ENCODE assay signal across 10 mouse cellular contexts in genomic region chr5:113461998-113462625, GRCm38 (mm10). TPM values are rescaled to one million over a fixed set of nuclear protein-coding genes. Genes with fewer than 3 reads are reported as not detected.
A peak's percentile ranks its signal among the peaks of the same experiment; 100 is the strongest.
DNase-seq lines count a peak whose midpoint lies in the region; ATAC-seq and TF ChIP-seq lines count a peak whose summit lies in the region.
"Had no signal": no experiment of that assay in that cellular context is flagged by ENCODE, and none has a peak within 500 bp of the region (broad histone marks: within the 10 kb centered on the region; RNA-seq: fewer than 3 reads in every experiment).

No protein-coding gene starts in this region.

- H3K27ac ChIP-seq in embryonic facial prominence, embryonic 11.5 days (replicated peaks; ENCODE audit: low read depth, low read length), result no peak overlapping the region
- H3K27ac ChIP-seq in hindbrain, postnatal 0 days, result peak overlapping the region; percentile 2; the same call in 1 of the 2 replicates

- H3K27me3 ChIP-seq in E14TG2a.4 (ENCODE audit: insufficient read depth, low read length), result peaks cover 47% of the 10 kb centered on the region
- peaks cover 10% of the 10 kb centered on the region for H3K27me3 ChIP-seq in embryonic facial prominence, embryonic 11.5 days (ENCODE audit: control insufficient read depth, insufficient read depth, low read length)
- H3K27me3 ChIP-seq in hindbrain, postnatal 0 days (ENCODE audit: insufficient read depth, low read length), result no peaks in the 10 kb centered on the region

- peak overlapping the region; percentile 10; the same call in 1 of the 2 replicates for H3K9ac ChIP-seq in embryonic facial prominence, embryonic 11.5 days (replicated peaks; ENCODE audit: low read length)
- peak overlapping the region; percentile 39; the same call in 1 of the 2 replicates for H3K9ac ChIP-seq in hindbrain, postnatal 0 days (replicated peaks; ENCODE audit: low read length)
- H3K9ac ChIP-seq: lung, embryonic 14.5 days had no signal

- peak overlapping the region; percentile 52 for H3K4me3 ChIP-seq in E14TG2a.4 (replicated peaks; ENCODE audit: low read length)
- H3K4me3 ChIP-seq in embryonic facial prominence, embryonic 11.5 days (ENCODE audit: low read depth, low read length), result peak overlapping the region; percentile 12; the same call in 1 of the 2 replicates
- H3K4me3 ChIP-seq in hindbrain, postnatal 0 days (ENCODE audit: low read length), result peak overlapping the region; percentile 14; the same call in 1 of the 2 replicates

- WGBS in embryonic facial prominence, embryonic 11.5 days, result 33% methylated on average over 21 of the region's 21 CpGs
- 16% methylated on average over 21 of the region's 21 CpGs for WGBS in hindbrain, postnatal 0 days

- H3K4me1 ChIP-seq in E14TG2a.4 (replicated peaks; ENCODE audit: low read depth, low read length), result peaks cover 26% of the 10 kb centered on the region
- H3K4me1 ChIP-seq in embryonic facial prominence, embryonic 11.5 days (ENCODE audit: control insufficient read depth, insufficient read depth, low read length), result no peaks in the 10 kb centered on the region; the same call in 1 of the 2 replicates
- H3K4me1 ChIP-seq in hindbrain, postnatal 0 days (ENCODE audit: insufficient read depth, low read length), result peaks cover 12% of the 10 kb centered on the region

- no peak for ATAC-seq in embryonic facial prominence, embryonic 11.5 days (replicated peaks; ENCODE audit: insufficient number of reproducible peaks, low FRiP score, low TSS enrichment, low read depth)
- ATAC-seq in hindbrain, postnatal 0 days, result no peak
- ATAC-seq in megakaryocyte progenitor cell, adult 5-6 weeks (replicated peaks; ENCODE audit: poor library complexity), result no peak

- peak overlapping the region; percentile 13 for H3K4me2 ChIP-seq in embryonic facial prominence, embryonic 11.5 days (ENCODE audit: low read depth, low read length)
- H3K4me2 ChIP-seq in hindbrain, postnatal 0 days (ENCODE audit: low read depth, low read length), result peak overlapping the region; percentile 48
- H3K4me2 ChIP-seq: lung, embryonic 14.5 days had no signal

- H3K36me3 ChIP-seq in E14TG2a.4 (ENCODE audit: insufficient read depth, low read length), result no peaks in the 10 kb centered on the region
- no peaks in the 10 kb centered on the region for H3K36me3 ChIP-seq in embryonic facial prominence, embryonic 11.5 days (replicated peaks; ENCODE audit: control insufficient read depth, insufficient read depth, low read depth, low read length)
- H3K36me3 ChIP-seq in hindbrain, postnatal 0 days (ENCODE audit: insufficient read depth, low read length), result no peaks in the 10 kb centered on the region

- TF ChIP-seq CTCF in E14TG2a.4 (conservative IDR thresholded peaks at IDR 0.05; ENCODE audit: low read length), result no peak
- no peak for TF ChIP-seq CTCF in hindbrain, postnatal 0 days (IDR thresholded peaks at IDR 0.05; ENCODE audit: low read depth)

- DNase-seq in embryo, embryonic 11 days, result peak; percentile 53
- DNase-seq in embryo, embryonic 10 days (ENCODE audit: low spot score), result no peak
- DNase-seq in embryonic facial prominence, embryonic 11.5 days (ENCODE audit: low spot score), result peak; percentile 42
- DNase-seq in hindbrain, postnatal 0 days (ENCODE audit: low spot score), result peak; percentile 52
- DNase-seq in liver (no peak), adipocyte (ENCODE audit: low spot score) (no peak)
- DNase-seq: lung, embryonic 14.5 days had no signal

- no peaks in the 10 kb centered on the region for H3K9me3 ChIP-seq in E14TG2a.4 (ENCODE audit: low read length)
- H3K9me3 ChIP-seq in embryonic facial prominence, embryonic 11.5 days (replicated peaks; ENCODE audit: control insufficient read depth, low read length), result no peaks in the 10 kb centered on the region
- H3K9me3 ChIP-seq in hindbrain, postnatal 0 days (ENCODE audit: low read length), result no peaks in the 10 kb centered on the region

RNA-seq across cellular contexts. Expression of gene Wscd2, which starts 28.0 kb away (rescaled TPM):
- polyA plus RNA-seq in embryonic facial prominence, embryonic 11.5 days (2014; fragmentation: Nextera tagmentation; extraction: Ambion mirVana), result 2.2 and 2.7 TPM in 2 replicates
- 25.1 and 33.8 TPM in 2 replicates for total RNA-seq in hindbrain, postnatal 0 days (2014; rRNA removed)
- 8.9 and 9.8 TPM in 2 replicates for polyA plus RNA-seq in hindbrain, postnatal 0 days (2015; fragmentation: Nextera tagmentation; extraction: Ambion mirVana)
- not detected in 2 replicates for total RNA-seq in megakaryocyte progenitor cell, adult 5-6 weeks (2015)
- total RNA-seq in megakaryocyte progenitor cell, adult 5-6 weeks (2017), result not detected in 2 replicates
- polyA plus RNA-seq: C2C12 had no signal

Comparison
In these comparisons a context has a peak if more than half of its experiments do, and no peak if none do; other contexts are left out.
1. DNase-seq: peak in embryo, embryonic 11 days (single experiment), embryonic facial prominence, embryonic 11.5 days (single experiment) and hindbrain, postnatal 0 days (single experiment); none in embryo, embryonic 10 days (single experiment), liver (single experiment) and adipocyte (single experiment).
2. RNA of gene Wscd2, which starts 28.0 kb away (total RNA-seq): 25.1 to 33.8 TPM in hindbrain, postnatal 0 days; not detected in megakaryocyte progenitor cell, adult 5-6 weeks; every median in the first group is over 10 times any median in the second.
3. Peak in every context shown above with its lines, with median percentiles within 50 percentile points of each other: H3K4me3 ChIP-seq.